41 mouse cellular contexts compared by ENCODE assay signal in genomic region chr1:136935316-136935959, GRCm38 (mm10). TPM values are rescaled to one million over a fixed set of nuclear protein-coding genes. Genes with fewer than 3 reads are reported as not detected.
"Had no signal": no experiment of that assay in that cellular context is flagged by ENCODE, and none has a peak within 500 bp of the region (broad histone marks: within the 10 kb centered on the region; RNA-seq: fewer than 3 reads in every experiment).

No protein-coding gene starts in this region.

- H3K4me1 ChIP-seq: heart, embryonic 15.5 days; hindbrain, embryonic 10.5 days; hindbrain, embryonic 12.5 days; hindbrain, embryonic 13.5 days; hindbrain, embryonic 15.5 days; kidney, embryonic 15.5 days had no signal

- H3K4me3 ChIP-seq: heart, embryonic 10.5 days; heart, embryonic 12.5 days; heart, embryonic 13.5 days; heart, embryonic 15.5 days; hindbrain, embryonic 10.5 days; hindbrain, embryonic 12.5 days; hindbrain, embryonic 13.5 days; hindbrain, embryonic 15.5 days; intestine, embryonic 15.5 days; kidney, embryonic 15.5 days; layer of hippocampus, adult 2 months had no signal

- H3K27me3 ChIP-seq: heart, embryonic 15.5 days; hindbrain, embryonic 12.5 days; hindbrain, embryonic 15.5 days; intestine, embryonic 15.5 days had no signal

- H3K9me3 ChIP-seq: heart, embryonic 10.5 days; heart, embryonic 12.5 days; heart, embryonic 13.5 days; heart, embryonic 15.5 days; hindbrain, embryonic 10.5 days; hindbrain, embryonic 12.5 days; hindbrain, embryonic 13.5 days; hindbrain, embryonic 15.5 days; intestine, embryonic 15.5 days; kidney, embryonic 15.5 days had no signal

- DNase-seq: heart, postnatal 10 days; heart, postnatal 14 days; heart, postnatal 36 days; heart, postnatal 4 days; kidney, adult 11 months; kidney, adult 18-20 months; kidney, adult 2 months; kidney, adult 8-10 months; kidney, adult 9 months; kidney, postnatal 10 days; kidney, postnatal 14 days; kidney, postnatal 25 days; kidney, postnatal 36 days; kidney, postnatal 4 days; layer of hippocampus, adult 9-11 months; layer of hippocampus, postnatal 36 days had no signal

- H3K9ac ChIP-seq: heart, embryonic 12.5 days; heart, embryonic 13.5 days; heart, embryonic 15.5 days; hindbrain, embryonic 12.5 days; hindbrain, embryonic 13.5 days; hindbrain, embryonic 14.5 days; hindbrain, embryonic 15.5 days; intestine, embryonic 15.5 days; kidney, embryonic 15.5 days had no signal

- H3K4me2 ChIP-seq: heart, embryonic 11.5 days; heart, embryonic 12.5 days; heart, embryonic 13.5 days; heart, embryonic 15.5 days; hindbrain, embryonic 12.5 days; hindbrain, embryonic 13.5 days; hindbrain, embryonic 14.5 days; hindbrain, embryonic 15.5 days; intestine, embryonic 15.5 days; kidney, embryonic 15.5 days had no signal

- H3K36me3 ChIP-seq: heart, embryonic 10.5 days; heart, embryonic 12.5 days; heart, embryonic 13.5 days; heart, embryonic 15.5 days; hindbrain, embryonic 10.5 days; hindbrain, embryonic 12.5 days; hindbrain, embryonic 13.5 days; hindbrain, embryonic 15.5 days; intestine, embryonic 15.5 days; kidney, embryonic 15.5 days had no signal

- H3K27ac ChIP-seq: heart, embryonic 10.5 days; heart, embryonic 13.5 days; heart, embryonic 15.5 days; hindbrain, embryonic 10.5 days; hindbrain, embryonic 12.5 days; hindbrain, embryonic 13.5 days; hindbrain, embryonic 14.5 days; hindbrain, embryonic 15.5 days; hindbrain, postnatal 0 days; intestine, embryonic 15.5 days; kidney, embryonic 15.5 days; kidney, postnatal 0 days; layer of hippocampus, adult 2 months had no signal

- ATAC-seq: hindbrain, embryonic 16.5 days; hindbrain, postnatal 0 days; inflammation-experienced regulatory T-cells, adult 6 months; intestine, embryonic 15.5 days; intestine, embryonic 16.5 days; intestine, postnatal 0 days had no signal

RNA-seq across cellular contexts. Expression of gene Nr5a2, which starts 24.8 kb away (rescaled TPM):
- total RNA-seq: hematopoietic stem cell, adult 5-6 weeks; layer of hippocampus, adult 18-20 months; layer of hippocampus, adult 2 months; layer of hippocampus, adult 8-10 months; layer of hippocampus, postnatal 10 days; layer of hippocampus, postnatal 14 days; layer of hippocampus, postnatal 25 days; layer of hippocampus, postnatal 36 days had no signal
- polyA plus RNA-seq: inflammation-experienced regulatory T-cells, adult 6 months had no signal
